Mouse (Mus musculus) fibroblast of lung, adult 2 months (primary cell): Measurements from ENCODE around the gene 1700067K01Rik.
A peak's percentile ranks its signal among the peaks of the same experiment; 100 is the strongest.
"Not testable (repeated sequence)": the region's sequence is repeated elsewhere in the genome, so short reads cannot be mapped to it uniquely, and the experiment has no call there.

Experiments
- DNase-seq: peaks from one replicate; pipeline ENCODE4 v3.0.0-alpha.2; 2011; ENCODE audit warnings: low read depth

Gene 1700067K01Rik

DNA sequence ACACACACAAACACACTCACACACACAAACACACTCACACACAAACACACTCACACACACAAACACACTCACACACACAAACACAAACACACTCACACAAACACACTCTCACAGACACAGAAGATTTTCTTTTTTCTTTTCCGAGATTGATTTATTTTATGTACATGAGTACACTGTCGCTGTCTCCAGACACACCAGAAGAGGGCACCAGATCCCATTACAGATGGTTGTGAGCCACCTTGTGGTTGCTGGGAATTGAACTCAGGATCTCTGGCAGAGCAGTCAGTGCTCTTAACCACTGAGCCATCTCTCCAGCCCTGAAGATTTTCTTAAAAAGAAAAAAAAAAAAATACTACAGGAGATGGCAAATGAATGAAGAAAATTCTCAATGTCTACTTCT lies 18.1 kb upstream of the 1700067K01Rik start:
- not testable (repeated sequence) for DNase-seq

DNA sequence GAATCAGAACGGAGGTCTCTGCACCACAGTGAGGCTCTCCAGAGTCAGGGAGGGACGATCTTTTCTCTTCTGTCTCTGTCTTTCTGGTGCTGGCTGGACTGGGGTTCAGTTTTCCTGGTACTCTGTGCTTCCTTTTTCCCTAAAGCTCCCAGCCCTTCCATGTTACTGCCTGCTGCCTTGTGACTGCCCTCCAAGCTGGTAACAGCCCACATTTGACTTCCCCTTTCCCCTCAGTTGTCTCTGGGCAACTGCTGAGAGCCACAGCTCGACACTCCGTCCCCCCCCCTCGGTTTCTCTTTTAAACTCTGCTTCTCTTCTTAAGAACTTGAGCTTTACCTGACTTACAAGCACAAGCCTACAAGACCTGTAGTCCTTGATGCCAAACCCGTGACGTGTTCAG lies 12.1 kb upstream of the 1700067K01Rik start:
- DNase-seq = no peak

DNA sequence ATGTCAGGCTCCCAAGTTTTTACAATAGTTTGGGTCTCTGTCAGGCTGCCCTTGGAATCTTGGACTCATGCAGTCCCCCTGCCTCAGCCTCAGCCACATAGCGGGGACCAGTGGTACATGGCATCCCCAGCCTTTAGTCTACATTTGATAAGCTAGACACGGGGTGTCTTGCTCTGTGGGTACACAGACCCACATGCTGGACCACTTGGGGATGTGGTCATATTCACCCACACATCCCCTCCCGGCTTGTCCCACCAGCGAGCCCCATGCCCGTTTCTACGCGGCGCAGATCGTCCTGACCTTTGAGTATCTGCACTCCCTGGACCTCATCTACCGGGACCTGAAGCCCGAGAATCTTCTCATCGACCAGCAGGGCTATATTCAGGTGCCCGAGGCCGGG lies 11.1 kb upstream of the 1700067K01Rik start:
- DNase-seq = no peak

DNA sequence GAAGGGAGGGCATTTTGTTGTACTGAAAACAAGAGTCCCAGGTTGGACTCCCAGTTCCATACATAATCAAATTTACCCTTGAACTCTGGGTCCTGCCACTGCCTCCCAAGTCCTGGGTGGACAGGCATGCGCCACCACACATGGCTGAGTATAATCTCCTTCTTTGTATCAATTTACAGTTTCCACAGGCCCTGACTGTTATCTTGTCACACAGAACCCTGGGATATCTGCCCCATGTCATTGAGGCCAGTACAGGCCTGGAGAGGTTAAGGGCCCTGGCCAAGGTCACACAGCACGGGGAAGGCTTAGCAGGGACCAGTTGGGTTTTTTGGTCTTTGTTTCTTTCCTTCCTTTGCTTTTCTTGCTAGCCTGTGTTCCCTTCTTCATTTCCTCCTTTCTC lies 8.8 kb upstream of the 1700067K01Rik start:
- no peak for DNase-seq

DNA sequence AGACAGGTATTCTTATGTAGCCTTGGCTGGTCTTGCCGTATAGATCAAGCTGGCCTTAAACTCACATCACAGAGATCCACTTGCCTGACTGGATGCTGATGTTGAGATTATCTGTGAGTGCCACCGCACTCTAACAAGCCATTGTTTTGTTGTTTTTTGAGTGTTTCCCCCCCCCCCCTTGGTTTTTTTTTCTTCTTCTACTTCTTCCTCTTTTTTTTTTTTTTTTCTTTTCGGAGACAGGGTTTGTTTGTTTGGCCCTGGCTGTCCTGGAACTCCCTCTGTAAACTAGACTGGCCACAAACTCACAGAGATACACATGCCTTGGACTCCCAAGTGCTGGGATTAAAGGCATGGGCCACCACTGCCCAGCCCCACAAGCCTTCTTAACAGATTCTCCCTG lies 7.3 kb upstream of the 1700067K01Rik start:
- DNase-seq = no peak

DNA sequence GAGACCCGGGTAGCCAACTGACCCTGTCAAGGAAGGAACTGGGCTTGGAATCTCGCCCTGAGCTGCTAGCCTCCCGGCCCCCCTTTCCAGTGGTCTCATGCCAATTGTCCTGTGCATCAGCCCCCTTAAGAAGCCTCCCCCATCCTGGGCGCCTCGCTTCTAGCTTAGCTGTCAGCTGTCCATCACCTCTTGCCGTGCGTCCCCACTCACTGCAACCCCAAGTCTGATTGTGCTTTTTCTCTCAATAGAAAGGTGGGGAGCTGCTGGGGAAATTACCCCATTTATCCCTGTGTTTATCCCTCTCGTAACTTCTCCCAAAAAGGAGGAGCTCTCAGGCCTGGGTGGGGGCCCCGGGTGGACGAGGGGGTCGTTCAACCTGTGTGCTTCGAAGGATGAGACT lies 5.3 kb upstream of the 1700067K01Rik start:
- DNase-seq = no peak

DNA sequence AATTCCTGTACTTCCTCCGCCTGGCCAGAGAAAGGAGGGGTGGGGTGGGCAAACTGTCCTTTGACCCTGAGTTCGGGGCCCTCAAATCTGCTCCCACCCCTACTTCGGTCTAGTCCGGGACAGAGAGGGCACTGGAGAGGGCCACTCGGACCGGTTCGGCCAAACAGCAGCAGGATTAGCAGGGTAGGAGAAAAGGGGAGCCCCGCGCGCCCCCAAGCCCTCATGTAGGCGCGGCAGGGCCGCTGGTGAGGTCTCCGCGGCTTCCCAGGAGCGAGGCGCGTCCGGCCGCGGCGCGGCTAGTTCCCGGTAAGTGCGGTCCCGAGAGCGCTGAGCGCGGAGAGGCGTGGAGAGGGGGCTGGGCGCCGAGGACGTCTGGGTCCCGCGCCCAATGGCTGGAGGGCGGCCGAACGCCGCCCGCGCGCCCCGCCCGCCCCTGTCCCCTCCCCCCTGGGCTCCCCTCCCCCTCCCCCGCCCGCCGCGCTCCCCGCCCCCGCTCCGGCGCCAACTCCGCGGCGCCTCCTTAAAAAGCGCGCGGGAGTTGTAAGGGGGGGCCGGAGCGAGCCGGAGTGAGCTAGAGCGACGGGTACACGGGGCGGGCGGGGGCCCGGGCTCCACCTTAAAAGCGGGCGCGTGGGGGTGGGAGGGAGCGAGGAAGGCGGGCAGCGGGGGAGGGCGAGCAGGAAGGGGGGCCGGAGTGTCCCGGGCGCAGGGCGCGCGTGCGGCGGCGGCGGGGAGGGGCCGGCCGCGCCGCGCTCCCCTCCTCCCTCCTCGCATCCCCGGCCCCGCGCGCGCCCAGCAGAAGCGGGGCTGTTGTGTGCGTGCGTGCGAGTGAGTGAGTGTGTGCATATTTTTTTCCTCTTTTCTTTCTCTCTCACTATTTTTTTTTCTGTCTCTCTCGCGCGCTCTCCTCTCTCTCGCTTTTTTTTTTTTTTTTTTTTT lies 4.5 kb upstream of the 1700067K01Rik start:
- no peak for DNase-seq

DNA sequence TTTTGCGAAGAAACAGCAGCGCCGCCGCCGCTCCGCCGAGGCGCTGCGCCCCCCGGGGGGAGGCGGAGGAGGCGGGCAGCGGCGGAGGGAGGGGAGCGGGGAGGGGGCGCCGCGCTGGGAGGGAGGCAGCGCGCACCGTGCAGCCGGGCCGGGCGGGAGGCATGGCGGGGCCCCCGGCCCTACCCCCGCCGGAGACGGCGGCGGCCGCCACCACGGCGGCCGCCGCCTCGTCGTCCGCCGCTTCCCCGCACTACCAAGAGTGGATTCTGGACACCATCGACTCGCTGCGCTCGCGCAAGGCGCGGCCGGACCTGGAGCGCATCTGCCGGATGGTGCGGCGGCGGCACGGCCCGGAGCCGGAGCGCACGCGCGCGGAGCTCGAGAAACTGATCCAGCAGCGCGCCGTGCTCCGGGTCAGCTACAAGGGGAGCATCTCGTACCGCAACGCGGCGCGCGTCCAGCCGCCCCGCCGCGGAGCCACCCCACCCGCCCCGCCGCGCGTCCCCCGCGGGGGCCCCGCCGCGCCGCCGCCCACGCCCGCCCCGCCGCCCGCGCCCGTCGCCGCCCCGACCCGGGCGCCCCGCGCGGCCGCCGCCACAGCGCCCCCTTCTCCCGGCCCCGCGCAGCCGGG lies 3.7 kb upstream of the 1700067K01Rik start, which contains the start of gene Samd1:
TSS of gene Samd1 (plus strand) at position 162 of the 631 bp plus-strand sequence.
- DNase-seq = no peak

DNA sequence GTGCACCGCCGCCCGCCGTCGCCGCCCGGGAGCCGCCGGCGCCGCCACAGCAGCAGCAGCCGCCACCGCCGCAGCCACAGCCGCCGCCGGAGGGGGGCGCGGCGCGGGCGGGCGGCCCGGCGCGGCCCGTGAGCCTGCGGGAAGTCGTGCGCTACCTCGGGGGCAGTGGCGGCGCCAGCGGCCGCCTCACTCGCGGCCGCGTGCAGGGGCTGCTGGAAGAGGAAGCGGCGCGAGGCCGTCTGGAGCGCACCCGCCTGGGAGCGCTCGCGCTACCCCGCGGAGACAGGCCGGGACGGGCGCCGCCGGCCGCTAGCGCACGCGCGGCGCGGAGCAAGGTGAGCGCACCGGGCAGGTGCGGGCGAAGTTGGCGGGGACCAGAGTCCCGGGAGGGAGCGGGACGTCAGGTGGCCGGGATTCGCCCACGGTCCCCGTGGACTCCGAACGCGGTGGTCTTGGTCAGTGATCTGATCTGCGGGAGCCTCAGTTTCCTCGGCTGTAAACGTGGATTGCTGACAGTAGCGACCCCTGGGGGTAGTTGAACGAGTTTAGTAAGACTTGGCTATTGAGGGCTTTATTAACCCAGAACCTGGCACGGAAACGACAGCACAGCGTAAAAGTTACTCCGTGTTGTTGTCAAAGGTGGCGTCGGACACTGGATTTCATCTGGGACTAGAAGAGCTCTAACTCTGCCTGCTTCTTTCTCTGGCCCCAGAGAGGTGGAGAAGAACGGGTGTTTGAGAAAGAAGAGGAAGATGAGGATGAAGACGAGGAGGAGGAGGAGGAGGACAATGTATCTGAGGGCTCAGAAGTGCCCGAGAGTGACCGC lies 2.9 kb upstream of the 1700067K01Rik start:
- no peak for DNase-seq

DNA sequence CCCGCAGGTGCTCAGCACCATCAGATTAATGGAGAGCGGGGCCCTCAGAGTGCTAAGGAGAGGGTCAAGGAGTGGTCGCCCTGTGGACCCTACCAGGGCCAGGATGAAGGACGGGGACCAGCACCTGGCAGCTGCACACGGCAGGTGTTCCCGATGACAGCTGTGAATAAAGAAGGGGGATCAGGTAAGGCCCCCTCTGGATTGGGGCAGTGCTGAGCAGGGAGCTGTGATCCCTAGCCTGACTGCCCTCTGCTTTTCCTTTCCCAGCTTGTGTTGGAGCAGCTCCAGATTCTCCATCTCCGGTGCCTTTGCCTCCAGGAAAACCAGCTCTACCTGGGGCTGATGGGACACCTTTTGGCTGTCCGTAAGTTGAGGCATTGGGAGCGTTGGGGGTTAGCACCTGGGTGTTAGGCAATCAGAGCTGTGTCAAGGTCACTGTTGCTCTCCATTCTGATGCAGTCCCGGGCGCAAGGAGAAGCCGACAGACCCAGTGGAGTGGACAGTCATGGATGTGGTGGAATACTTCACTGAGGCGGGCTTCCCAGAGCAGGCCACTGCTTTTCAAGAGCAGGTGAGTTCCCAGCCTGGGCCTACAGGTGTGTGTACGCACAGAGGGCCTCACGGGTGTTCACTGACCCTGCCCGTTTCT lies 2.1 kb upstream of the 1700067K01Rik start:
- DNase-seq = no peak

DNA sequence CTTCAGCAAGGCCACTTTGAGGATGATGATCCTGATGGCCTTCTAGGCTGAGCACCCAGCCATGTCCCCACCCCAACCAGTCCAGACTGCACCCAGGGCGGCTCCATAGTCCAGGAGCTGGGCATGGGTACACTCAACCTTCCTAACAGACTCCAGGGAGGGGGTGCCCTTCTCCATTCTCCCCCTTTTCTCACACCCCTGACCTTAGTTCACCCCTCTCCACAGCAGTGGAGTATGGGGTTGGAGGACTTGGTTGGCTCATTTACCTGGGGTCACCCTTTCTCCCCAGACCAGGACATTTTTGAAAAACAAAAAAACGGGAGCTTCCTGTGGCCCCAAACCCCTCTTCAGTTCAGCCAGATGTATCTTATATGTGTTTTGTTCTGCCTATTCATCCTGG lies 1.5 kb upstream of the 1700067K01Rik start:
- DNase-seq = no peak

DNA sequence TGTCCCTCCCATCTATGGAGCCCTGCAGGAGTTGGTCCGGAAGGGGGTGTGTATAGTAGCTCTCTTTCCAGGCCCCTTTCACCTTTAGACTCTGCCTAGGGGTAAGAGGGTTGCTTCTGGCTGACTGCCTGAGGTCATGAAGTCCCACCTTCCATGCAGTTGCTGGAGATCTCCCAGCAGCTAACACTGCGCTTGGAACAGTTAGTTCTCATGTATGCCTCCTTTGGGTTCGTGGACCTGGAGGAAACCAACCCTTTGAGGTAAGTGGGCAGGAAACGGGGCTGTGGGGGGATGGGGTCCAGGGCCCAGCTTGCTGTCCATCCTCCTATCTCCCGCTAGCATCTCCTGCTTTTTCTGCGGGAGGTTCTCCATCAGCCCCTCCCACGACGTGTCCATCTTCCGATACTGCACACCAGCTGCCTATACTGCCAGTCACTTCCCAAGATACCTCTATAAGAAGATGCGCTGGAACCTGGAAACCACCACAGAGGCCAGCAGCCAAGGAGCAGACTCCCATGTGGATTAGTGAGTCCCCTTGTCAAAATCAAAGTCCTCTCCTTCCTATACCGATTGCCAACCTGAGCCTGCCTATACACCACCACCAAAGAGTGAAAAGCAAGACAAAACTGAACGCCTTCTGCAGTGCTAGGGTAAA lies 1.8 kb downstream of the 1700067K01Rik start:
- no peak for DNase-seq

DNA sequence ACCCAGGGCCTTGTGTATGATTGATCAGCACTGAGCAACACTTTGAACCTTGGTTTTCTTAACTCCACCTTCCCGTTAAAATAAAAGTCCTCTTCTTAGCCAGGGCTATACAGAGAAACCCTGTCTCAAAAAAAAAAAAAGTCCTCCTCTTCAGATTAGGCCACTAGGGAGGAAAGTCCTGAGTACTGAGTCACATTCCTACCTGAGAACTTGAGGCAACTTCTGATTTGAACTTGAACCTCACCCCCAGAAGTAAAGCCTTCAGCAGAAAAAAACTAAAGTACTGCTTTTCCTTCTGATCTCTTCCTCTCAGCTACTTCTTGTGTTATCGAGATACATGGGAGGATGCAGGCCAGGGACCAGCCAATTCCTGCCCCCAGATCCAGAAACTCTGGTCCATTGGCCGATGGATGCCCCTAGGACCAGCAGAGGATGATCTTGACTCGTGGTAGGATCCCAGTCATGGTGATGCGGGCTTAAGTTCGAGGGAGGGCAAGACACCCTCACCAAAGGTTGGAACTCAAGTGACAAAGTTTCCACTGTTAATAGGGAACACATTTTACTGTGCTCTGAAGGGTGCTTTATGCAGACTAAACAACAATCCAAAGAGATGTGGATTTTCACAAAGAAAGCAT lies 2.4 kb downstream of the 1700067K01Rik start:
- no peak for DNase-seq

DNA sequence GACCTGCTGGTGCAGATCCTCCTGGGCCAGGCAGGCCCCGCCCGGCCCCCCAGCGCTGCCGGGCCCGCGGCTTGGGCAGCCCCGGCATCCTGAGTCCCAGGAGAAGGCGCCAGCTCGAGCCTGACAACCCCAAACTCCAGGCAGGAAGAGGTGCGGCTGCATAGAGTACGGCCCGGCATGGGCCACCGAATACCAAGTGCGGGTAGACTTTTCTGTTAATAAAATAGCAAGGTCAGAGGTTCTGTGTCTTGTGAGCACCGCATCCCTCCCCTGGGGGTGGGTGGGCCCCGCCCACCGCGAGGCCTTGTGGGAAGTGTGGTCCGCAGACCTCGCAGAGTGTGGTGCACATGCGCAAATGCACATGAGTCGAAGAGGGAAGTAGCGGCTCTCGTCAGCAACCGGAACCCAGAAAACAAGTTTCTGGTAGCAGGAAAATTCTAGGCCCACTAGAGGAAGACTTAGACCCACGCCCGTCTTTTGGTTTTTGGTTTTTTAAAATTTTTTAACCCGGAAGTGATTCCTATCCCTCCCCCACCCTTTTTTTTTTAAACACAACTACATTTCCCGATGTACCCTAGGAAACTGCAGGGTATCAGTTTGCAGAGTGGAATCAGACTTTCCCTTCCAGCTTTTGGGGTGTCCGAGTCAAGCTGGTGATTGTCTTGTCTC lies 3.4 kb downstream of the 1700067K01Rik start:
- peak; percentile 92 for DNase-seq

DNA sequence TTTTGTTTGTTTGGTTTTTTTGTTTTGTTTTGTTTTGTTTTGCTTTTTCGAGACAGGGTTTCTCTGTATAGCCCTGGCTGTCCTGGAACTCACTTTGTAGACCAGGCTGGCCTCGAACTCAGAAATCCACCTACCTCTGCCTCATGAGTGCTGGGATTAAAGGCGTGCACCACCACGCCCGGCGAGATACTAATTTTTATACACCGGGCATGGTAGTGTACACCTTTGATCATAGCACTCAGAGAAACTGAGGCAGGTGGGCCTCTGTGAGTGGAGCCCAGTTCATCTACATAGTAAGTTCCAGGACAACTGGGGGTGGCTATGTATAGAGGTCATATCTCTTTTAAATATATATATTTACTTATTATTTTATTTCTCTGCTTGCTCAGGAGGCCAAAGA lies 4.2 kb downstream of the 1700067K01Rik start:
- not testable (repeated sequence) for DNase-seq

DNA sequence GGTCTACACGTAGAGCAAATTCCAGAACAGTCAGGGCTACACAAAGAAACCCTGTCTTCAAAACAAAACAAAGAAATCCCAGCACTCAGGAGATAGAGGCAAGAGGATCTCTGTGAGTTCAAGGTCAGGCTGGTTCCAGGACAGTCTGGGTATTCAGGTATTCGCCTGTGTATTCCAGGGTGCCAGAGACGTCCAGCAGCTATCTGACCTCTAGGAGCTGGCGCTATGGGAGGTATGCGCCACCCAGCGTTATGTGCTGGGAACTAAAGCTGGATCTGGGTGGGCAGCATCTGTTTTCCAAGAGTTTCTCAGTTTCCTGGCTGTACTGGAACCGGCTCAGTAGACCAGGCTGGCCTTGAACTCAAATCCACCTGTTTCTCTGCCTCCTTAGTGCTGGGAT lies 7.1 kb downstream of the 1700067K01Rik start:
- no peak for DNase-seq

DNA sequence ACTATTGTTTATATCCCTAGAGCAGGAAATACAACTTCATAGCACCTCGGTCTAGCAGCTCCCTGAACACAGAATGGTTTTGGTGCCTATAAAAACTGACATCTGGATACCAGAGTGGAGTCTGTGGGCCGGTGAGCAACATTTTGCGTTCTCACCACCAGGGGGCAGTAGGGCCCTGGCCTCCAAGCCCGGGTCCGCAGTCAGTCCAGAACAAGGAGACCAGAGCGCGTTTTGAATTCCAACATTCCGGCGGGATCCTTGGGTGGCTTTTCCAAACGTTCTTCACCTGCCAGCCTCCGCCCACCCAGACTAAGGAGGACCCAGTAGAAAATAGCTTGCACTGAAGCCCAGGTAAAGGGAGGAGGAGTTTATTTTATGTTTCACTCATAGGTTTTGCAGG lies 8.6 kb downstream of the 1700067K01Rik start:
- DNase-seq = no peak

DNA sequence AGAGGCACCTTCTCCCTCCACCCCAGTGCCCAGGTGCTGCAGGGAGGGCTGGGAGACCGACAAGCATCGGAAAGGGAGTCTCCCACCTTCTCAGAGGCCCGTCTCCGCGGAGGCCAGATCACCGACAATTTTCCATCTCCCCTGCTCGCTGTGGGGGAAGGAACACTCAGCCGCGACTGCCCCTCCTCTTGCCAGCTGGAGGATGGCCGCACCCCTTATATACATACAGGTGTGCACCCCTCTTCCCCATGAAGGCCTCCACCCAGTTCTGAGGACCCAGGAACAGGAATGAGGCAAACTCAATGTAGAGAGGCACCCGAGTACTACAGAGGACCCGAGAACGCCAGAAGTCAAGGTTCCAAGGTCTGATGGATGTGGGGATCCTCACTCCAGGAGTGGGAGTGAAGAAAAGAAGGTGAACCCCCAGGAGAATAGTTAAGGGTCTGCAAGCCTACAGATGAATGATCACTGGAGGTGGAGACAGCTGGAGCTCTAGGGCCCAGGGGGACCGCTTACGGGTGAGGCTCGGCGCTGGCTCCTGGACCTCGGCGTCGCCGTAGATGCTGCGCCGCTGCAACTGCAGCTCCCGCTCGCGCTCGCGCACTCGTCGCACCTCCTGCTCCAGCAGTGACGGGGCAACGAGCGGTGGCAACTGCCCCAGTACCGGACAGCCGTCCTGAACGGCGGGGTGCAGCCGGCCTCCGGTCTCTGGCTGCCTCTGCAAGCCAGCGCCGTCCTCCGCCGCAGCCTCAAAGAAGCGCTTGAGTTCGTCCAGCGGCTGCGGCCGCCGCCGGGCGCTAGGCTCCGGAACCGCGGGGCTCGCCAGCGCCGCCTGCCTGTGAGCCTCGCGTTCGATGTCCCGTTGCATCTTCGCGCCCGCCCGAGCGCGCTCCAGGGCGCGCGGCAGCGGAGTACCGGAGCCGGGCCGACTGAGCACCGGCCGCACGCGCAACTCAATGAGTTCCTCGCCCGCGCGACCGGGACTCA lies 9.6 kb downstream of the 1700067K01Rik start:
- no peak for DNase-seq
